24 mouse cellular contexts compared by ENCODE assay signal in the genomic region with DNA sequence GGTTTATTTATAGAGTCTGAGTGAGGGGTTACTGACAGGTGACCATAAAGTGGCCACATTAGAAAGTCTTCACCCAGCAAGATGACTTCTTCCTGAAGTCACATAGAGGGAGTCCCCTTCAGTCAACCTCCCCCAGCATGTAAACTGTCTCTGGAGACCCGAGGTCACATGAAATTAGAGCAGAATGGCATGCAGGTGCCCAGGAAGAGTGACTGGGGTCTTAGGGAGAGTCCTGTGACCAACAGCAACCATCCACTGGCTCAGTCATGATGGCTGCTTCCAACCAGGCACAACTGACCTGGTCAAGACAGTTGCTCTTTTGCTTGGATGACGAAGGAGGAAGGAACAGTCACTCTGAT. TPM values are rescaled to one million over a fixed set of nuclear protein-coding genes. Genes with fewer than 3 reads are reported as not detected.
DNase-seq lines count a peak whose midpoint lies in the region; ATAC-seq and TF ChIP-seq lines count a peak whose summit lies in the region.
"Had no signal": no experiment of that assay in that cellular context is flagged by ENCODE, and none has a peak within 500 bp of the region (broad histone marks: within the 10 kb centered on the region; RNA-seq: fewer than 3 reads in every experiment).

No protein-coding gene starts in this region.

- H3K9me3 ChIP-seq in forebrain, postnatal 0 days (ENCODE audit: low read length): no peaks in the 10 kb centered on the region
- H3K9me3 ChIP-seq in forebrain, embryonic 10.5 days: no peaks in the 10 kb centered on the region
- no peaks in the 10 kb centered on the region for H3K9me3 ChIP-seq in hindbrain, postnatal 0 days (ENCODE audit: low read length)
- no peaks in the 10 kb centered on the region for H3K9me3 ChIP-seq in hindbrain, embryonic 12.5 days (replicated peaks)
- H3K9me3 ChIP-seq in CH12.LX (replicated peaks; ENCODE audit: low read length) (no peaks in the 10 kb centered on the region), MEL (replicated peaks; ENCODE audit: insufficient read depth, low read length) (no peaks in the 10 kb centered on the region)
- H3K9me3 ChIP-seq: embryonic facial prominence, embryonic 10.5 days; embryonic facial prominence, embryonic 15.5 days; forebrain, embryonic 13.5 days; G1E; limb, embryonic 12.5 days; midbrain, embryonic 12.5 days; neural tube, embryonic 13.5 days had no signal

- 0 out of 2 replicates have a peak, but pooled peaks cover 3% of the 10 kb centered on the region for H3K4me1 ChIP-seq in forebrain, postnatal 0 days (ENCODE audit: insufficient read depth)
- H3K4me1 ChIP-seq in forebrain, embryonic 10.5 days: peaks cover 20% of the 10 kb centered on the region
- H3K4me1 ChIP-seq in hindbrain, postnatal 0 days (ENCODE audit: insufficient read depth, low read length): peaks cover 8% of the 10 kb centered on the region
- 0 out of 2 replicates have a peak, but pooled peaks cover 6% of the 10 kb centered on the region for H3K4me1 ChIP-seq in hindbrain, embryonic 12.5 days
- H3K4me1 ChIP-seq in CH12.LX (ENCODE audit: control insufficient read depth in 1 of 2, insufficient read depth in 2 of 2) (peaks cover 12 to 37% of the 10 kb centered on the region in 2 experiments), MEL (ENCODE audit: control insufficient read depth in 1 of 2, insufficient read depth in 2 of 2, low read length in 2 of 2) (peaks cover 0 to 18% of the 10 kb centered on the region in 2 experiments; a peak in 2 of 4 replicates)
- H3K4me1 ChIP-seq: limb, embryonic 12.5 days had no signal

- TF ChIP-seq EP300 in CH12.LX (IDR thresholded peaks at IDR 0.05; ENCODE audit: low read length) (no peak), MEL (IDR thresholded peaks at IDR 0.05; ENCODE audit: low read depth in 1 of 2, low read length in 2 of 2) (no peak)

- dilution Hi-C loops in CH12.LX (cut with MboI; ENCODE audit: extremely low pct_ligation_motif_present, extremely low pct_unique_long_range_greater_than_20kb, low sequenced_read_pairs): no loop called here

- no peak for TF ChIP-seq CTCF in forebrain, postnatal 0 days (IDR thresholded peaks at IDR 0.05; ENCODE audit: low read depth)
- TF ChIP-seq CTCF in hindbrain, postnatal 0 days (IDR thresholded peaks at IDR 0.05; ENCODE audit: low read depth): no peak
- TF ChIP-seq CTCF in CH12.LX (conservative IDR thresholded peaks at IDR 0.05 in 1 of 2, IDR thresholded peaks at IDR 0.05 in 1 of 2; ENCODE audit: low read depth in 2 of 2, low read length in 2 of 2) (no peak), MEL (IDR thresholded peaks at IDR 0.05 in 2 of 3, conservative IDR thresholded peaks at IDR 0.05 in 1 of 3; ENCODE audit: control insufficient read depth in 1 of 3, insufficient read depth in 1 of 3, low read depth in 2 of 3, low read length in 3 of 3, poor library complexity in 1 of 3, severe bottlenecking in 1 of 3) (no peak)

- TF ChIP-seq RAD21 in CH12.LX (IDR thresholded peaks at IDR 0.05; ENCODE audit: low read depth, low read length) (no peak), MEL (IDR thresholded peaks at IDR 0.05; ENCODE audit: low read depth, low read length) (no peak)

- no peaks in the 10 kb centered on the region for H3K36me3 ChIP-seq in forebrain, postnatal 0 days (ENCODE audit: insufficient read depth)
- H3K36me3 ChIP-seq in forebrain, embryonic 10.5 days (replicated peaks): no peaks in the 10 kb centered on the region
- no peaks in the 10 kb centered on the region for H3K36me3 ChIP-seq in hindbrain, postnatal 0 days (ENCODE audit: insufficient read depth, low read length)
- H3K36me3 ChIP-seq in hindbrain, embryonic 12.5 days: no peaks in the 10 kb centered on the region
- no peaks in the 10 kb centered on the region for H3K36me3 ChIP-seq in CH12.LX (replicated peaks in 1 of 2; ENCODE audit: control insufficient read depth in 1 of 2, insufficient read depth in 1 of 2, low read length in 1 of 2)
- H3K36me3 ChIP-seq in MEL (ENCODE audit: control insufficient read depth in 1 of 2, insufficient read depth in 2 of 2, low read length in 2 of 2): peaks cover 0 to 2% of the 10 kb centered on the region in 2 experiments; a peak in 1 of 4 replicates
- H3K36me3 ChIP-seq: embryonic facial prominence, embryonic 10.5 days; embryonic facial prominence, embryonic 15.5 days; G1E; limb, embryonic 12.5 days; midbrain, embryonic 12.5 days; neural tube, embryonic 13.5 days had no signal

- no peak overlapping the region for H3K4me2 ChIP-seq in forebrain, postnatal 0 days (ENCODE audit: low read depth)
- H3K4me2 ChIP-seq in hindbrain, postnatal 0 days (ENCODE audit: low read depth, low read length): no peak overlapping the region
- no peak overlapping the region for H3K4me2 ChIP-seq in hindbrain, embryonic 12.5 days (replicated peaks)
- H3K4me2 ChIP-seq in CH12.LX (ENCODE audit: insufficient read depth, low read depth, poor library complexity, severe bottlenecking): peak overlapping the region; percentile 62
- H3K4me2 ChIP-seq: limb, embryonic 12.5 days had no signal

- WGBS in forebrain, postnatal 0 days: 38% methylated on average over 2 of the region's 2 CpGs
- WGBS in forebrain, embryonic 10.5 days: 65% methylated on average over 2 of the region's 2 CpGs
- WGBS in hindbrain, postnatal 0 days: 45% methylated on average over 2 of the region's 2 CpGs
- 42% methylated on average over 2 of the region's 2 CpGs for WGBS in hindbrain, embryonic 12.5 days

- no peak for TF ChIP-seq POLR2A in CH12.LX (IDR thresholded peaks at IDR 0.05; ENCODE audit: low read depth, low read length)
- no peak for TF ChIP-seq POLR2A in MEL (IDR thresholded peaks at IDR 0.05; ENCODE audit: control insufficient read depth in 1 of 2, insufficient read depth in 1 of 2, low read depth in 1 of 2, low read length in 2 of 2, poor library complexity in 1 of 2)

- ATAC-seq in forebrain, postnatal 0 days: no peak
- ATAC-seq in hindbrain, postnatal 0 days: no peak
- ATAC-seq in hindbrain, embryonic 12.5 days (ENCODE audit: low FRiP score): no peak
- ATAC-seq: forebrain, embryonic 13.5 days; inflammation-experienced regulatory T-cells, adult 6 months; liver, postnatal 0 days had no signal

- H3K27me3 ChIP-seq in forebrain, postnatal 0 days (ENCODE audit: insufficient read depth, low read length): no peaks in the 10 kb centered on the region
- 0 out of 2 replicates have a peak, but pooled peaks cover 5% of the 10 kb centered on the region for H3K27me3 ChIP-seq in forebrain, embryonic 10.5 days (ENCODE audit: poor library complexity, severe bottlenecking)
- no peaks in the 10 kb centered on the region for H3K27me3 ChIP-seq in hindbrain, postnatal 0 days (ENCODE audit: insufficient read depth, low read length)
- no peaks in the 10 kb centered on the region for H3K27me3 ChIP-seq in hindbrain, embryonic 12.5 days
- H3K27me3 ChIP-seq in CH12.LX (replicated peaks): peaks cover 3% of the 10 kb centered on the region
- no peaks in the 10 kb centered on the region for H3K27me3 ChIP-seq in MEL (ENCODE audit: control insufficient read depth in 1 of 2, insufficient read depth in 2 of 2, low read length in 2 of 2)
- H3K27me3 ChIP-seq: embryonic facial prominence, embryonic 15.5 days; limb, embryonic 12.5 days; midbrain, embryonic 12.5 days; neural tube, embryonic 13.5 days; Patski had no signal

- no peak overlapping the region for H3K4me3 ChIP-seq in forebrain, postnatal 0 days (ENCODE audit: low read depth, low read length)
- H3K4me3 ChIP-seq in forebrain, embryonic 10.5 days: no peak overlapping the region
- no peak overlapping the region for H3K4me3 ChIP-seq in hindbrain, postnatal 0 days (ENCODE audit: low read length)
- no peak overlapping the region for H3K4me3 ChIP-seq in hindbrain, embryonic 12.5 days
- H3K4me3 ChIP-seq in CH12.LX (replicated peaks in 1 of 3; ENCODE audit: low read depth in 2 of 3, low read length in 2 of 3, poor library complexity in 1 of 3) (no peak overlapping the region), MEL (ENCODE audit: control insufficient read depth in 1 of 2, insufficient read depth in 1 of 2, low read depth in 2 of 2, low read length in 2 of 2) (peak overlapping the region; percentile 41 to 54)
- H3K4me3 ChIP-seq: embryonic facial prominence, embryonic 15.5 days; limb, embryonic 12.5 days; neural tube, embryonic 13.5 days had no signal

- in situ Hi-C loops in CH12.LX (cut with MboI; ENCODE audit: low pct_ligation_motif_present, low pct_unique_long_range_greater_than_20kb, low sequenced_read_pairs): loop anchor here (25.0 kb wide), 1 partner anchor 233 kb away; the partner anchor contains the start of gene Gatm

- H3K9ac ChIP-seq in forebrain, postnatal 0 days: no peak overlapping the region
- no peak overlapping the region for H3K9ac ChIP-seq in hindbrain, postnatal 0 days (replicated peaks; ENCODE audit: low read length)
- no peak overlapping the region for H3K9ac ChIP-seq in hindbrain, embryonic 12.5 days
- no peak overlapping the region for H3K9ac ChIP-seq in CH12.LX (ENCODE audit: insufficient read depth, low read depth)
- peak overlapping the region; percentile 25; the same call in 1 of the 2 replicates for H3K9ac ChIP-seq in MEL (ENCODE audit: control insufficient read depth, low read depth, low read length, poor library complexity, severe bottlenecking)
- H3K9ac ChIP-seq: embryonic facial prominence, embryonic 15.5 days; forebrain, embryonic 13.5 days; limb, embryonic 12.5 days; liver, postnatal 0 days; midbrain, embryonic 12.5 days; neural tube, embryonic 13.5 days had no signal

- H3K79me2 ChIP-seq in CH12.LX (replicated peaks; ENCODE audit: control insufficient read depth, extremely low read depth, insufficient read depth, poor library complexity, severe bottlenecking): no peaks in the 10 kb centered on the region
- H3K79me2 ChIP-seq in MEL (ENCODE audit: control insufficient read depth, insufficient read depth, low read length, poor library complexity): no peaks in the 10 kb centered on the region; the same call in 1 of the 2 replicates

- no peak for DNase-seq in forebrain, postnatal 0 days
- DNase-seq in forebrain, embryonic 10.5 days (ENCODE audit: extremely low spot score, low spot score): no peak
- DNase-seq in hindbrain, postnatal 0 days (ENCODE audit: low spot score): no peak
- DNase-seq in CH12.LX (ENCODE audit: extremely low read depth) (no peak), MEL (ENCODE audit: low read depth, low spot score) (peak; percentile 18)
- no peak for DNase-seq in B cell, adult 2 months
- DNase-seq: cerebellum, adult 11 months; gastrocnemius, postnatal 25 days; liver, postnatal 0 days; lung, postnatal 36 days; right cerebral cortex, postnatal 4 days; thymus, postnatal 4 days had no signal

- H3K27ac ChIP-seq in forebrain, postnatal 0 days (ENCODE audit: low read depth, low read length): peak overlapping the region; percentile 91; the same call in 1 of the 2 replicates
- no peak overlapping the region for H3K27ac ChIP-seq in forebrain, embryonic 10.5 days
- peak overlapping the region; percentile 93; the same call in 1 of the 2 replicates for H3K27ac ChIP-seq in hindbrain, postnatal 0 days
- H3K27ac ChIP-seq in hindbrain, embryonic 12.5 days: no peak overlapping the region
- H3K27ac ChIP-seq in CH12.LX (ENCODE audit: insufficient read depth, low read depth): no peak overlapping the region
- no peak overlapping the region for H3K27ac ChIP-seq in MEL (ENCODE audit: control insufficient read depth, low read depth, low read length)
- H3K27ac ChIP-seq: embryonic facial prominence, embryonic 10.5 days; embryonic facial prominence, embryonic 15.5 days; forebrain, embryonic 13.5 days; limb, embryonic 12.5 days had no signal

RNA-seq across cellular contexts. Expression of gene Shf, which starts 10.3 kb away (rescaled TPM):
- total RNA-seq in forebrain, postnatal 0 days (2014; rRNA removed): 69.3 and 70.7 TPM in 2 replicates
- 6.7 and 7.7 TPM in 2 replicates for polyA plus RNA-seq in forebrain, postnatal 0 days (2015; fragmentation: Nextera tagmentation; extraction: Ambion mirVana)
- 3.3 and 4.6 TPM in 2 replicates for polyA plus RNA-seq in forebrain, embryonic 10.5 days (2016; fragmentation: Nextera tagmentation; extraction: Ambion mirVana)
- 131 and 134 TPM in 2 replicates for total RNA-seq in hindbrain, postnatal 0 days (2014; rRNA removed)
- polyA plus RNA-seq in hindbrain, postnatal 0 days (2015; fragmentation: Nextera tagmentation; extraction: Ambion mirVana): 12.2 and 13.0 TPM in 2 replicates
- polyA plus RNA-seq in hindbrain, embryonic 12.5 days (2016; fragmentation: Nextera tagmentation; extraction: Ambion mirVana): 9.1 and 10.7 TPM in 2 replicates
- total RNA-seq in CH12.LX (2012; rRNA removed) (2.1 and 2.7 TPM in 2 replicates), CH12.LX (2014; rRNA removed) (0.49 and 1.2 TPM in 2 replicates), MEL (2012; rRNA removed) (3.6 and 4.3 TPM in 2 replicates)
- polyA plus RNA-seq in CH12.LX (2012; ENCODE audit: insufficient read length, low read depth) (2.0 and 2.1 TPM in 2 replicates), MEL (2012; ENCODE audit: insufficient read depth in 1 of 2, insufficient read length in 2 of 2, low read depth in 1 of 2, low replicate concordance in 2 of 2, missing spikeins in 1 of 2) (1 to 10 TPM in 1 of 2 experiments, not detected in 1; 9.7 TPM)

RNA-seq across cellular contexts. Expression of gene Slc28a2, which starts 47.0 kb away (rescaled TPM):
- 0.05 and 0.15 TPM in 2 replicates for total RNA-seq in forebrain, postnatal 0 days (2014; rRNA removed)
- 0.08 and 0.15 TPM in 2 replicates for polyA plus RNA-seq in forebrain, postnatal 0 days (2015; fragmentation: Nextera tagmentation; extraction: Ambion mirVana)
- not detected in 2 replicates for polyA plus RNA-seq in forebrain, embryonic 10.5 days (2016; fragmentation: Nextera tagmentation; extraction: Ambion mirVana)
- 0.16 TPM in 1 of 2 replicates, not detected in the other for total RNA-seq in hindbrain, postnatal 0 days (2014; rRNA removed)
- 0.13 TPM in 1 of 2 replicates, not detected in the other for polyA plus RNA-seq in hindbrain, postnatal 0 days (2015; fragmentation: Nextera tagmentation; extraction: Ambion mirVana)
- 0.10 and 0.15 TPM in 2 replicates for polyA plus RNA-seq in hindbrain, embryonic 12.5 days (2016; fragmentation: Nextera tagmentation; extraction: Ambion mirVana)
- total RNA-seq in CH12.LX (2012; rRNA removed) (15.9 and 16.3 TPM in 2 replicates), CH12.LX (2014; rRNA removed) (30.3 and 32.0 TPM in 2 replicates), MEL (2012; rRNA removed) (1.3 and 1.7 TPM in 2 replicates)
- polyA plus RNA-seq in CH12.LX (2012; ENCODE audit: insufficient read length, low read depth) (28.3 and 31.4 TPM in 2 replicates), MEL (2012; ENCODE audit: insufficient read depth in 1 of 2, insufficient read length in 2 of 2, low read depth in 1 of 2, low replicate concordance in 2 of 2, missing spikeins in 1 of 2) (1 to 10 TPM in 1 of 2 experiments, not detected in 1; 2.6 TPM)
- total RNA-seq: left cerebral cortex, postnatal 25 days had no signal
- polyA plus RNA-seq: forebrain, embryonic 13.5 days; hindbrain, embryonic 11.5 days; limb, embryonic 12.5 days; midbrain, embryonic 12.5 days; Patski had no signal

Comparison
In these comparisons a context has a peak if more than half of its experiments do, and no peak if none do; other contexts are left out.
1. H3K27ac ChIP-seq: peak in forebrain, postnatal 0 days (single experiment) and hindbrain, postnatal 0 days (single experiment); none in forebrain, embryonic 10.5 days (single experiment), hindbrain, embryonic 12.5 days (single experiment), CH12.LX (single experiment) and MEL (single experiment).
2. H3K4me3 ChIP-seq: peak in MEL (2 of 2); none in forebrain, postnatal 0 days (single experiment), forebrain, embryonic 10.5 days (single experiment), hindbrain, postnatal 0 days (single experiment), hindbrain, embryonic 12.5 days (single experiment) and CH12.LX (0 of 3).